Mouse (Mus musculus) lung, embryonic 15.5 days (tissue): ENCODE measurements around the gene Spop. TPM values are rescaled to one million over a fixed set of nuclear protein-coding genes. Genes with fewer than 3 reads are reported as not detected.
"Not testable (repeated sequence)": the region's sequence is repeated elsewhere in the genome, so short reads cannot be mapped to it uniquely, and the experiment has no call there.

Experiments used
- ATAC-seq: fragments of 200-750 bp; cut with Nextera tagmentation; 2 replicates; pipeline ENCODE4 v1.8.0; 2017; ENCODE audit warnings: moderate number of reproducible peaks, borderline replicate concordance; ENCODE audit not compliant: low FRiP score, low TSS enrichment; ENCODE audit errors: extremely low read depth
- H3K27ac ChIP-seq: fragments of 300-500 bp; sonication (generic); 2 replicates; pipeline ENCODE4 v1.5.1; 2015; ENCODE audit warnings: moderate library complexity, mild to moderate bottlenecking, inconsistent platforms
- H3K27me3 ChIP-seq: fragments of 300-500 bp; sonication (generic); 2 replicates; pipeline ENCODE4 v1.6.1; 2015; ENCODE audit warnings: inconsistent platforms
- H3K36me3 ChIP-seq: fragments of 300-500 bp; sonication (generic); 2 replicates; pipeline ENCODE4 v1.6.1; 2015; ENCODE audit warnings: inconsistent platforms
- H3K4me1 ChIP-seq: fragments of 300-500 bp; sonication (generic); 2 replicates; pipeline ENCODE4 v1.6.1; 2015; ENCODE audit warnings: inconsistent platforms
- H3K4me2 ChIP-seq: fragments of 300-500 bp; sonication (generic); 2 replicates; pipeline ENCODE4 v1.6.1; 2015; ENCODE audit warnings: inconsistent platforms, mild to moderate bottlenecking, moderate library complexity
- H3K4me3 ChIP-seq: fragments of 300-500 bp; sonication (generic); 2 replicates; pipeline ENCODE4 v1.5.1; 2015; ENCODE audit warnings: mild to moderate bottlenecking, inconsistent platforms
- H3K9ac ChIP-seq: fragments of 300-500 bp; sonication (generic); 2 replicates; pipeline ENCODE4 v1.6.1; 2015; ENCODE audit warnings: inconsistent platforms
- H3K9me3 ChIP-seq: fragments of 300-500 bp; sonication (generic); 2 replicates; pipeline ENCODE4 v1.6.1; 2016; ENCODE audit warnings: inconsistent platforms
- WGBS: fragments of 180-500 bp; shearing (Covaris S2); methylation state at CpG from one replicate; pipeline ENCODE4 v1.1.7; 2015; 5-methylcytosine and 5-hydroxymethylcytosine counted together
- polyA plus RNA-seq: library from polyadenylated mRNA; unstranded; fragments of >200 nt; fragmentation: Nextera tagmentation; extraction: Ambion mirVana; gene quantifications from 2 replicates; pipeline ENCODE4 v1.2.1, GENCODE M21; 2015

Spop gene
- polyA plus RNA-seq, 1 experiment from 2014 or later, result 157 TPM

- H3K9ac ChIP-seq, ATAC-seq, H3K9me3 ChIP-seq, H3K4me3 ChIP-seq, H3K27me3 ChIP-seq, H3K36me3 ChIP-seq, H3K27ac ChIP-seq, H3K4me2 ChIP-seq: not testable (repeated sequence)
- 88% methylated on average over 5 of the region's 5 CpGs for WGBS
- H3K4me1 ChIP-seq, result peaks cover 13% of the 10 kb centered on the region; the same call in 1 of the 2 replicates
Measured at GRCm38 (mm10) chr11:95406398-95406797, 7.5 kb upstream of the Spop start.

GRCm38 (mm10) chr11:95409450-95410112 lies 4.3 kb upstream of the Spop start:
- no peaks in the 10 kb centered on the region for H3K9me3 ChIP-seq
- no peak overlapping the region for H3K4me2 ChIP-seq
- no peak overlapping the region for H3K4me3 ChIP-seq
- ATAC-seq, result no peak
- H3K4me1 ChIP-seq, result 0 out of 2 replicates have a peak, but pooled peaks cover 3% of the 10 kb centered on the region
- H3K36me3 ChIP-seq, result no peaks in the 10 kb centered on the region
- no peaks in the 10 kb centered on the region for H3K27me3 ChIP-seq
- no peak overlapping the region for H3K9ac ChIP-seq
- peak overlapping the region; percentile 41 for H3K27ac ChIP-seq
- WGBS, result 60% methylated on average over 10 of the region's 10 CpGs

- Histone ChIP-seq H3K36me3 (no peaks in the 10 kb centered on the region), H3K9ac (no peak overlapping the region), H3K4me3 (no peak overlapping the region), H3K27me3 (no peaks in the 10 kb centered on the region), H3K4me1 (peaks cover 16% of the 10 kb centered on the region), H3K27ac (0 out of 2 replicates have a peak overlapping the region, but pooled peaks have one; percentile 20), H3K9me3 (no peaks in the 10 kb centered on the region), H3K4me2 (no peak overlapping the region)
- 68% methylated on average over 6 of the region's 6 CpGs for WGBS
- ATAC-seq, result no peak
Measured at GRCm38 (mm10) chr11:95411453-95412013, 2.3 kb upstream of the Spop start.

GRCm38 (mm10) chr11:95412615-95413014 lies 1.3 kb upstream of the Spop start:
- no peak overlapping the region for H3K4me2 ChIP-seq
- H3K9ac ChIP-seq, result no peak overlapping the region
- H3K36me3 ChIP-seq, result no peaks in the 10 kb centered on the region
- H3K4me3 ChIP-seq, result no peak overlapping the region
- H3K27me3 ChIP-seq, result no peaks in the 10 kb centered on the region
- no peaks in the 10 kb centered on the region for H3K9me3 ChIP-seq
- H3K27ac ChIP-seq, result 0 out of 2 replicates have a peak overlapping the region, but pooled peaks have one; percentile 20
- no peak for ATAC-seq
- WGBS, result 81% methylated on average over 3 of the region's 3 CpGs
- H3K4me1 ChIP-seq, result peaks cover 20% of the 10 kb centered on the region

GRCm38 (mm10) chr11:95414536-95415161 lies 769 bp downstream of the Spop start:
- H3K9ac ChIP-seq, result peak overlapping the region; percentile 62
- H3K4me1 ChIP-seq, result peaks cover 22% of the 10 kb centered on the region
- H3K27ac ChIP-seq, result peak overlapping the region; percentile 97
- no peaks in the 10 kb centered on the region for H3K9me3 ChIP-seq
- WGBS, result under 1% methylated on average over 28 of the region's 28 CpGs
- peak overlapping the region; percentile 77 for H3K4me3 ChIP-seq
- ATAC-seq, result peak; percentile 90
- H3K36me3 ChIP-seq, result no peaks in the 10 kb centered on the region
- H3K4me2 ChIP-seq, result peak overlapping the region; percentile 73
- H3K27me3 ChIP-seq, result no peaks in the 10 kb centered on the region

- H3K36me3 ChIP-seq, result no peaks in the 10 kb centered on the region
- no peak for ATAC-seq
- H3K9me3 ChIP-seq, result no peaks in the 10 kb centered on the region
- no peak overlapping the region for H3K27ac ChIP-seq
- peaks cover 19% of the 10 kb centered on the region for H3K4me1 ChIP-seq
- peak overlapping the region; percentile 73 for H3K4me2 ChIP-seq
- H3K9ac ChIP-seq, result no peak overlapping the region
- no peak overlapping the region for H3K4me3 ChIP-seq
- no peaks in the 10 kb centered on the region for H3K27me3 ChIP-seq
Measured at GRCm38 (mm10) chr11:95415931-95416330, 2.1 kb downstream of the Spop start.

GRCm38 (mm10) chr11:95417341-95417740 lies 3.5 kb downstream of the Spop start:
- no peak overlapping the region for H3K9ac ChIP-seq
- H3K27ac ChIP-seq, result no peak overlapping the region
- H3K36me3 ChIP-seq, result no peaks in the 10 kb centered on the region
- ATAC-seq, result no peak
- no peaks in the 10 kb centered on the region for H3K9me3 ChIP-seq
- no peak overlapping the region for H3K4me2 ChIP-seq
- WGBS, result 79% methylated on average over 5 of the region's 5 CpGs
- no peaks in the 10 kb centered on the region for H3K27me3 ChIP-seq
- H3K4me3 ChIP-seq, result no peak overlapping the region
- H3K4me1 ChIP-seq, result peaks cover 19% of the 10 kb centered on the region

- H3K9me3 ChIP-seq, result no peaks in the 10 kb centered on the region
- H3K4me2 ChIP-seq, result no peak overlapping the region
- no peak for ATAC-seq
- H3K4me1 ChIP-seq, result peaks cover 10% of the 10 kb centered on the region
- no peak overlapping the region for H3K4me3 ChIP-seq
- H3K27me3 ChIP-seq, result no peaks in the 10 kb centered on the region
- WGBS, result 73% methylated on average over 2 of the region's 2 CpGs
- no peak overlapping the region for H3K9ac ChIP-seq
- no peak overlapping the region for H3K27ac ChIP-seq
- no peaks in the 10 kb centered on the region for H3K36me3 ChIP-seq
Measured at GRCm38 (mm10) chr11:95420880-95421435, 7.1 kb downstream of the Spop start.

GRCm38 (mm10) chr11:95423505-95423904 lies 9.6 kb downstream of the Spop start:
- no peak overlapping the region for H3K9ac ChIP-seq
- no peak for ATAC-seq
- H3K4me1 ChIP-seq, result no peaks in the 10 kb centered on the region
- H3K4me3 ChIP-seq, result no peak overlapping the region
- no peak overlapping the region for H3K27ac ChIP-seq
- no peaks in the 10 kb centered on the region for H3K36me3 ChIP-seq
- H3K4me2 ChIP-seq, result no peak overlapping the region
- H3K27me3 ChIP-seq, result no peaks in the 10 kb centered on the region
- no peaks in the 10 kb centered on the region for H3K9me3 ChIP-seq
- 73% methylated on average over 3 of the region's 3 CpGs for WGBS

- Histone ChIP-seq H3K27ac (no peak overlapping the region), H3K36me3 (no peaks in the 10 kb centered on the region), H3K4me1 (no peaks in the 10 kb centered on the region), H3K4me3 (no peak overlapping the region), H3K27me3 (no peaks in the 10 kb centered on the region), H3K9me3 (no peaks in the 10 kb centered on the region), H3K9ac (no peak overlapping the region), H3K4me2 (no peak overlapping the region)
- 45% methylated on average over 2 of the region's 2 CpGs for WGBS
- no peak for ATAC-seq
Measured at GRCm38 (mm10) chr11:95431344-95431743, 17.5 kb downstream of the Spop start.

- 94% methylated on average over 2 of the region's 2 CpGs for WGBS
Measured at GRCm38 (mm10) chr11:95432194-95432593, 18.3 kb downstream of the Spop start.

GRCm38 (mm10) chr11:95445371-95445770 lies 31.5 kb downstream of the Spop start:
- 29% methylated on average over 2 of the region's 2 CpGs for WGBS
- H3K9ac ChIP-seq, result no peak overlapping the region
- H3K36me3 ChIP-seq, result no peaks in the 10 kb centered on the region
- no peaks in the 10 kb centered on the region for H3K9me3 ChIP-seq
- no peaks in the 10 kb centered on the region for H3K4me1 ChIP-seq
- ATAC-seq, result no peak
- H3K27me3 ChIP-seq, result no peaks in the 10 kb centered on the region
- no peak overlapping the region for H3K4me3 ChIP-seq
- no peak overlapping the region for H3K4me2 ChIP-seq
- H3K27ac ChIP-seq, result no peak overlapping the region

More at GRCm38 (mm10) chr11:95432194-95432593, 18.3 kb downstream of the Spop start:
- Histone ChIP-seq H3K36me3 (no peaks in the 10 kb centered on the region), H3K27ac (no peak overlapping the region), H3K27me3 (no peaks in the 10 kb centered on the region), H3K4me3 (no peak overlapping the region), H3K4me2 (no peak overlapping the region), H3K9ac (no peak overlapping the region), H3K4me1 (no peaks in the 10 kb centered on the region), H3K9me3 (no peaks in the 10 kb centered on the region)
- no peak for ATAC-seq
